Mouse (Mus musculus): ENCODE data around the gene Irf2bp2. TPM values are rescaled to one million over a fixed set of nuclear protein-coding genes. Genes with fewer than 3 reads are reported as not detected.

The Irf2bp2 gene
- polyA plus RNA-seq, 1 experiment from 2014 or later: 9.0 TPM

DNA sequence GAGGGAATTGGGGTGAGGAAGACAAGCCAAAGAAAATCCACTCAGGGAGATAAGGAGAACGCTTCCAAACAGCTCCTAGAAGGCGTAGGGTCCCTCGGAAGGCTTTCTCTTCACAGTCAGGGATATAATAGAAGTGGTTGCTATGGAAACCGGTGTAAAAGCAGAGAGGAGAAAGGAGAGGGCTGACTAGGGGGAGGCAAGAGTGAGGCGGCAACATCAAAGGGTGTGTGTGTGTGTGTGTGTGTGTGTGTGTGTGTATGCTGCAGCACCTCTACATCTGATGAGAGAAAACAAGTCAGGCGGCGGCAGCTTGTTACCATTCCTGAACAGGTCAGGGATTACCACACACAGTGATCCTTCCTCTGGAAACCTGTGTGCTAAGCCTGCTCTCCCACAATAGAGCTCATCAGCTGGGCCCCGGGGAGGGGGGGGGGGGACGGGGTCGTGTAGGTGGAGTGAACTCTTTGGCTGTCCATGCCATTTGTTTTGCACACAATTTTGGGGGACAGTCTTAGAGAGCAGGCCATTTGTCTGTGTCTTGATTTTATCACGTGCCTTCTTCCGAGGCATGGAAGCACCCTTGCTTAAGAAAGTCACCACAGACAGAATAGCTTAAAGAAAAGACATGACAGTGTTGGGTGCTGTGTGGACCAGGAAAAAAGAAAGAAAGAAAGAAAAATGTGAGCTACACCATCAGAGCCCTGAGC, 55.0 kb downstream of the Irf2bp2 start:
- H3K27ac ChIP-seq: peak overlapping the region; percentile 97
- H3K4me2 ChIP-seq: peak overlapping the region; percentile 27
- no peaks in the 10 kb centered on the region for H3K27me3 ChIP-seq
- no peaks in the 10 kb centered on the region for H3K9me3 ChIP-seq
- no peaks in the 10 kb centered on the region for H3K36me3 ChIP-seq
- H3K4me3 ChIP-seq: no peak overlapping the region
- ATAC-seq (ENCODE audit: low FRiP score): peak; percentile 65
- H3K4me1 ChIP-seq (replicated peaks): peaks cover 53% of the 10 kb centered on the region
- 4% methylated on average over 12 of the region's 12 CpGs for WGBS
- peak overlapping the region; percentile 53 for H3K9ac ChIP-seq

Other genes starting within 250 kb of the Irf2bp2 start
- 46.8 and 49.6 TPM in 2 replicates for gene Coa6, start 171.5 kb downstream of the Irf2bp2 start, polyA plus RNA-seq (2015; fragmentation: Nextera tagmentation; extraction: Ambion mirVana)
- gene Tarbp1, start 118.9 kb downstream of the Irf2bp2 start, polyA plus RNA-seq (2015; fragmentation: Nextera tagmentation; extraction: Ambion mirVana): 1.5 and 1.6 TPM in 2 replicates

All from hindbrain, embryonic 13.5 days (tissue).